Mouse (Mus musculus): ENCODE data around the gene Afg1l. TPM values are rescaled to one million over a fixed set of nuclear protein-coding genes. Genes with fewer than 3 reads are reported as not detected.

Afg1l gene
- polyA plus RNA-seq, 1 experiment from 2014 or later = 7.0 TPM

GRCm38 (mm10) chr10:42291360-42291759 is 187.0 kb downstream of the Afg1l start:
- Histone ChIP-seq H3K4me3 (replicated peaks; ENCODE audit: low read depth, low read length) (no peak overlapping the region), H3K27me3 (ENCODE audit: control insufficient read depth, insufficient read depth, low read length) (no peaks in the 10 kb centered on the region), H3K9ac (replicated peaks; ENCODE audit: low read length) (no peak overlapping the region), H3K9me3 (ENCODE audit: control insufficient read depth, low read length) (no peaks in the 10 kb centered on the region), H3K27ac (replicated peaks; ENCODE audit: low read depth, low read length) (no peak overlapping the region), H3K4me2 (ENCODE audit: low read length) (no peak overlapping the region), H3K4me1 (ENCODE audit: control insufficient read depth, insufficient read depth, low read length) (no peaks in the 10 kb centered on the region), H3K36me3 (ENCODE audit: control insufficient read depth, insufficient read depth, low read length) (no peaks in the 10 kb centered on the region)
- ATAC-seq (ENCODE audit: low FRiP score, low TSS enrichment) (no peak), DNase-seq (peak; percentile 56)
- 60% methylated on average over 5 of the region's 5 CpGs for WGBS

- Histone ChIP-seq H3K27me3 (ENCODE audit: control insufficient read depth, insufficient read depth, low read length) (no peaks in the 10 kb centered on the region), H3K27ac (replicated peaks; ENCODE audit: low read depth, low read length) (no peak overlapping the region), H3K4me1 (ENCODE audit: control insufficient read depth, insufficient read depth, low read length) (no peaks in the 10 kb centered on the region), H3K4me2 (ENCODE audit: low read length) (no peak overlapping the region), H3K4me3 (replicated peaks; ENCODE audit: low read depth, low read length) (no peak overlapping the region), H3K36me3 (ENCODE audit: control insufficient read depth, insufficient read depth, low read length) (no peaks in the 10 kb centered on the region), H3K9ac (replicated peaks; ENCODE audit: low read length) (no peak overlapping the region), H3K9me3 (ENCODE audit: control insufficient read depth, low read length) (no peaks in the 10 kb centered on the region)
- 50% methylated on average over 1 of the region's 1 CpGs for WGBS
- DNase-seq (no peak), ATAC-seq (ENCODE audit: low FRiP score, low TSS enrichment) (no peak)
Measured at GRCm38 (mm10) chr10:42287666-42288065, 190.7 kb downstream of the Afg1l start.

GRCm38 (mm10) chr10:42278307-42278850 is 200.0 kb downstream of the Afg1l start:
- H3K4me3 ChIP-seq (replicated peaks; ENCODE audit: low read depth, low read length) = peak overlapping the region; percentile 80
- H3K27me3 ChIP-seq (ENCODE audit: control insufficient read depth, insufficient read depth, low read length) = peaks cover 10% of the 10 kb centered on the region; the same call in 1 of the 2 replicates
- H3K36me3 ChIP-seq (ENCODE audit: control insufficient read depth, insufficient read depth, low read length) = no peaks in the 10 kb centered on the region
- peak overlapping the region; percentile 97 for H3K27ac ChIP-seq (replicated peaks; ENCODE audit: low read depth, low read length)
- peaks cover 13% of the 10 kb centered on the region for H3K4me1 ChIP-seq (ENCODE audit: control insufficient read depth, insufficient read depth, low read length)
- WGBS = under 1% methylated on average over 37 of the region's 38 CpGs
- H3K4me2 ChIP-seq (ENCODE audit: low read length) = peak overlapping the region; percentile 98
- H3K9ac ChIP-seq (replicated peaks; ENCODE audit: low read length) = peak overlapping the region; percentile 62
- no peak for DNase-seq
- peak; percentile 5 for ATAC-seq (ENCODE audit: low FRiP score, low TSS enrichment)
- no peaks in the 10 kb centered on the region for H3K9me3 ChIP-seq (ENCODE audit: control insufficient read depth, low read length)

- H3K4me3 ChIP-seq (replicated peaks; ENCODE audit: low read depth, low read length) = peak overlapping the region; percentile 80
- H3K27me3 ChIP-seq (ENCODE audit: control insufficient read depth, insufficient read depth, low read length) = peaks cover 10% of the 10 kb centered on the region; the same call in 1 of the 2 replicates
- H3K36me3 ChIP-seq (ENCODE audit: control insufficient read depth, insufficient read depth, low read length) = no peaks in the 10 kb centered on the region
- ATAC-seq (ENCODE audit: low FRiP score, low TSS enrichment) (peak; percentile 93), DNase-seq (peak; percentile 99)
- WGBS = under 1% methylated on average over 76 of the region's 78 CpGs
- peak overlapping the region; percentile 75 for H3K9ac ChIP-seq (replicated peaks; ENCODE audit: low read length)
- H3K27ac ChIP-seq (replicated peaks; ENCODE audit: low read depth, low read length) = peak overlapping the region; percentile 97
- H3K9me3 ChIP-seq (ENCODE audit: control insufficient read depth, low read length) = no peaks in the 10 kb centered on the region
- peaks cover 13% of the 10 kb centered on the region for H3K4me1 ChIP-seq (ENCODE audit: control insufficient read depth, insufficient read depth, low read length)
- peak overlapping the region; percentile 98 for H3K4me2 ChIP-seq (ENCODE audit: low read length)
Measured at GRCm38 (mm10) chr10:42277476-42278306, 200.7 kb downstream of the Afg1l start.

- H3K4me3 ChIP-seq (replicated peaks; ENCODE audit: low read depth, low read length) = peak within 1 kb of the TSS; percentile 80
- under 1% methylated on average over 88 of the region's 88 CpGs for WGBS
- H3K4me1 ChIP-seq (ENCODE audit: control insufficient read depth, insufficient read depth, low read length) = peaks cover 13% of the 10 kb centered on the region
- no peaks in the 10 kb centered on the region for H3K36me3 ChIP-seq (ENCODE audit: control insufficient read depth, insufficient read depth, low read length)
- H3K9me3 ChIP-seq (ENCODE audit: control insufficient read depth, low read length) = no peaks in the 10 kb centered on the region
- peak within 1 kb of the TSS; percentile 75 for H3K9ac ChIP-seq (replicated peaks; ENCODE audit: low read length)
- DNase-seq (peak; percentile 96), ATAC-seq (ENCODE audit: low FRiP score, low TSS enrichment) (peak; percentile 73)
- H3K27ac ChIP-seq (replicated peaks; ENCODE audit: low read depth, low read length) = peak within 1 kb of the TSS; percentile 97
- H3K4me2 ChIP-seq (ENCODE audit: low read length) = peak within 1 kb of the TSS; percentile 98
- H3K27me3 ChIP-seq (ENCODE audit: control insufficient read depth, insufficient read depth, low read length) = peaks cover 10% of the 10 kb centered on the region; the same call in 1 of the 2 replicates
Measured at GRCm38 (mm10) chr10:42276507-42277345, 201.6 kb downstream of the Afg1l start, which contains the start of gene Foxo3. Foxo3 (minus strand) TSS chr10:42276755.

- no peak for ATAC-seq (ENCODE audit: low FRiP score, low TSS enrichment)
- Histone ChIP-seq H3K9me3 (ENCODE audit: control insufficient read depth, low read length) (no peaks in the 10 kb centered on the region), H3K4me1 (ENCODE audit: control insufficient read depth, insufficient read depth, low read length) (peaks cover 13% of the 10 kb centered on the region), H3K36me3 (ENCODE audit: control insufficient read depth, insufficient read depth, low read length) (no peaks in the 10 kb centered on the region), H3K27ac (replicated peaks; ENCODE audit: low read depth, low read length) (peak overlapping the region; percentile 97), H3K4me3 (replicated peaks; ENCODE audit: low read depth, low read length) (peak overlapping the region; percentile 80), H3K27me3 (ENCODE audit: control insufficient read depth, insufficient read depth, low read length) (peaks cover 10% of the 10 kb centered on the region; the same call in 1 of the 2 replicates), H3K4me2 (ENCODE audit: low read length) (peak overlapping the region; percentile 98), H3K9ac (replicated peaks; ENCODE audit: low read length) (peak overlapping the region; percentile 75)
- DNase-seq = peak; percentile 63
- under 1% methylated on average over 38 of the region's 40 CpGs for WGBS
Measured at GRCm38 (mm10) chr10:42275871-42276501, 202.4 kb downstream of the Afg1l start.

GRCm38 (mm10) chr10:42275401-42275870 is 202.9 kb downstream of the Afg1l start:
- ATAC-seq (ENCODE audit: low FRiP score, low TSS enrichment) = no peak
- no peaks in the 10 kb centered on the region for H3K36me3 ChIP-seq (ENCODE audit: control insufficient read depth, insufficient read depth, low read length)
- WGBS = under 1% methylated on average over 44 of the region's 54 CpGs
- H3K4me2 ChIP-seq (ENCODE audit: low read length) = peak overlapping the region; percentile 98
- peaks cover 10% of the 10 kb centered on the region; the same call in 1 of the 2 replicates for H3K27me3 ChIP-seq (ENCODE audit: control insufficient read depth, insufficient read depth, low read length)
- H3K4me3 ChIP-seq (replicated peaks; ENCODE audit: low read depth, low read length) = peak overlapping the region; percentile 80
- H3K27ac ChIP-seq (replicated peaks; ENCODE audit: low read depth, low read length) = peak overlapping the region; percentile 97
- H3K9ac ChIP-seq (replicated peaks; ENCODE audit: low read length) = peak overlapping the region; percentile 75
- peak; percentile 65 for DNase-seq
- peaks cover 13% of the 10 kb centered on the region for H3K4me1 ChIP-seq (ENCODE audit: control insufficient read depth, insufficient read depth, low read length)
- H3K9me3 ChIP-seq (ENCODE audit: control insufficient read depth, low read length) = no peaks in the 10 kb centered on the region

Data from midbrain, embryonic 14.5 days (tissue).